Mouse (Mus musculus) heart, postnatal 14 days (tissue): ENCODE results near the gene Ptpdc1. TPM values are rescaled to one million over a fixed set of nuclear protein-coding genes. Genes with fewer than 3 reads are reported as not detected.

Experiments used
- DNase-seq, 2 experiments: peaks; one replicate each; pipeline ENCODE4 v3.0.0; 2021 to 2022
- intact Hi-C: fragments of 180-260 bp; cut with DNase I; formaldehyde crosslinking; loops from one replicate; pipeline ENCODE4 v1.15.1; 2025
- total RNA-seq, 2 experiments: library from RNA; stranded (reverse); gene quantifications; 2 replicates each; pipeline ENCODE4 v1.2.3; 2021

The Ptpdc1 gene
- total RNA-seq, 2 experiments from 2014 or later = 5.7 to 6.3 TPM

- intact Hi-C loops = loop anchor here (5.0 kb wide), 2 partner anchors 74 to 514 kb away; no protein-coding TSS in a partner anchor
- no peak for DNase-seq
These were observed 33.3 kb upstream of the Ptpdc1 start for GRCm38 (mm10) chr13:48658588-48659253.

DNA sequence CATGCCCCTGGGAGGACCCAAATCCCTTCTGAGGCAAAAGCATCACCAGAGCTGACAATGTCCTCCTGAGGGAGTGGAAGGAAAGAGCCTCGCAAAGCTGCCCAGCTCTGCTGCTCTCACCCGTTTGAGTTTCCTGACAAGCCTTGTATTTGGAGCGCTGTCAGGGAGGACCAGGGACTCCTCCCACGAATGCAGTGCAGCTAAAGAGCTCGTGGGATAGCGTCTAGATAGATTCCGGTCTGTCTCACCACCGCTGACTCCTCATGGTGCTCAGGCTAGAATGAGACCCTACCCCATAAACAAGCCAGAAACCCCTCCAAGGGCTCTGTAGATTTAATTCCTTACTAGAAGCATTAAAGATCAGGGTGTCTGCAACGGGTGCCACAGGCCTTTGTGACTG, 32.3 kb upstream of the Ptpdc1 start:
- DNase-seq = no peak
- intact Hi-C loops = loop anchor here (5.0 kb wide), 2 partner anchors 75 to 515 kb away; no protein-coding TSS in a partner anchor

DNA sequence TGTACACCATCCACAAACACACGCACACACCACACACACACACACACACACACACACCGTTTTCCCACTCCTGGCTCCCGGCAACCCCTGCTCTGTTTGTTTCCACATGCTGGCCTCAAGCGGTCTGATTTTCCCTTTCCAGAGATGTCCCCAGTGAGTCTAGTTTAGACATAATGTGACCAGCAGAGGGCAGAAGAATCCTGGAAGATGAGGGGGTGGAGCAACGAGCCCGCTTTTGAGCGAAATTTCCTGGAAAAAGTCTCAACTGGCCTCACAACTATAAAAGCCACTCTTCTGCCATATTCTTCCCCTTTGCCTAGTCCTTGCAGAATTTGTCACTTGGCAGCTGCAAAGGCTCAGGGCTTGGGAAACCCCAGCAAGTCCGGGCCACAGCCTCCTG, 30.2 kb upstream of the Ptpdc1 start:
- intact Hi-C loops = loop anchor here (1.0 to 5.0 kb wide), 4 partner anchors 77 to 517 kb away; no protein-coding TSS in a partner anchor
- peak; percentile 52 to 75 for DNase-seq

GRCm38 (mm10) chr13:48653788-48654770, 28.6 kb upstream of the Ptpdc1 start:
- peak; percentile 75 to 82 for DNase-seq
- intact Hi-C loops = loop anchor here (2.0 kb wide), 1 partner anchor 345 kb away; no protein-coding TSS in a partner anchor

DNA sequence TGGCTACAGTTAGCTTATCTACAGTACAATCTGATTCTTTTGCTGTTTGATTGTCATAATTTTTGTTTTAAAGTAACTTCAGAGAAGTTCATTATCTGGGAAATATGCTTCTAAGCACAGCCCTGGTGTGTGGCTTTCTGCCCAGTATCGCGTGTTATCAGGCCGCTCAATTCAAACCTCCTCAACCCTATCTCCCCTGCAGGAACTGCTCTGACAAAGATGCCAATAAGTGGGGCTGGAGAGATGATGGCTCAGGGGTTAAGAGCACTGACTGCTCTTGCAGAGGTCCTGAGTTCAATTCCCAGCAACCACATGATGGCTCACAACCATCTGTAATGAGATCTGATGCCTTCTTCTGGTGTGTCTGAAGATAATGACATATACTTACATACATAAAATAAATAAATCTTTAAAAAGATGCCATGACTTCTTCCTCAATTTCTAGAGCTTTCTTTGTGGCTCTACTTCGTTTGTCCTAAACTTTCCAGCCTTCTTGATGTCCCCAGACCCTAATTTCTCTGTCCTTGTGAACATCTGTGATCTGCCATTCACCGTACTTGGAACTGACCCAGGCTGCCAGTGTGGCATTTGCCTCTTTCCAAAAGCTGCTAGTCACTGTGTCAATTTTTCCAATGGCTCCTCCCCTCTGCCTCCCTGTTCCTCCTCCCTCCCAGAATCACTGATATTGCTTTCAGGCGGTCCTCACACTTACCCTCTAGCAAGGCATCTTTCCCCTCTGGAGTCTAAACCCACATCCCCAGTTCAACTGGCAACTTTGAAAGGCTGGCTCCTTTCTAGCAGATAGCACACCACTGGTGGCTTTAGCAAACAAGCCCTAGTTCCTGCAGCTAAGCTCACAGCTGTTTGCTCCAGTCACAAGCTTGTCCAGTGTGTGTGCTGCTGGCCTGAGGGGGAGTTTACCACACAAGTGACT, 25.9 kb upstream of the Ptpdc1 start:
- no peak for DNase-seq
- intact Hi-C loops = no loop called here

DNA sequence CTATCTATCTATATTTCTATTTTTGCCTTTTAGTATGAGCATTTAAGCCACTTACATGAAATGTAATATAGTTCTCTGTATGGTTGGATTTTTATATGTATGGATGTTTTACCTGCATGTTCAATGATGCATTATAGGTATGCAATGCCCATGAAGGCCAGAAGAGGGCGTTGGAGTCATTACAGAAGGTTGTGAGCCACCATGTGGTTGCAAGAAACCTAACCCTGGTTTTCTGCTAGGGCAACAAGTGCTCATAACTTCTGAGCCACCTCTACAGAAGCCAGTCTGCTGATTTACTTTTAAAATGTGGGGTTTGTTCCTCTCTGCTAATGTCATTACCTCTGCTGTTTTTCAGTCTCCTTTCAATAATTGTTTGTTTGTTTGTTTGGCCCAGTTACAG, 25.2 kb upstream of the Ptpdc1 start:
- DNase-seq = no peak
- intact Hi-C loops = no loop called here

DNA sequence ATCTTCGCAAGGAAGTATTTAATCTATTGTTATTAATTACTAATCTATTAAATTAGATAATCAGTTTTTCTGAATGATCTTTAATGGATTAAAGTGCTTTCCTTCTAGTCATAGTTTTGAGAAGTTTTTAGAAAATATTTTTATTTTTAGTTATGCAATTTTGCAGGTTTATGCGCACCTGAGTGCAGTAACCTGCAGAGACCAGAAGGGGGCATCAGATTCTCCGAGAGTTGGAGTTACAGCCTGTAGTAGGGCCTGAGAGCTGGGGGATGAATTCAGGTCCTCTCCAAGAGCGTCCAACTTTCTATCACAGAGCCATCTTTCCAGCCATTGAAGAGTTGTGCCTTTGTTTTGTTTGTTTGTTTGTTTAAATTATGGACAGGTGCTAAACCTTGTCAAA, 21.2 kb upstream of the Ptpdc1 start:
- no peak for DNase-seq
- intact Hi-C loops = no loop called here

DNA sequence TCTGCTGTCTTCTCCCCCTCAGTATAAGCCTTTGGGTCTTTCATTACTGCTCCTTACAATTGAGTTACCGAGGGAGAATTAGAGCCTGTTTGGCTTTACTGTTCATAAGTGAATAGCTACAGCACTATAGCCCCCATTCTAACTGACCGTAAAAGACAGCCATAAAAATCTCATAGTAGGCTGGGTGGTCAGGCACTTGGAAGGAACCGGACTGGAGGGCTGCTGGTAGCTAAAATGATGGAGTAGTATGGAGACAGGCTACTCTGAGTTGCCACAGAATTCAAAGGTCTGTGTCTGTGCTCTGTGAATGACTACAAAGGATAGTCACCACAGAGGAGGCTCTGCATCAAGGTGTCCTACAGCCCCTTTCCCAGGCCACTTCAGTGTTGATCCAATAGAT, 18.5 kb upstream of the Ptpdc1 start:
- DNase-seq = no peak
- intact Hi-C loops = no loop called here

DNA sequence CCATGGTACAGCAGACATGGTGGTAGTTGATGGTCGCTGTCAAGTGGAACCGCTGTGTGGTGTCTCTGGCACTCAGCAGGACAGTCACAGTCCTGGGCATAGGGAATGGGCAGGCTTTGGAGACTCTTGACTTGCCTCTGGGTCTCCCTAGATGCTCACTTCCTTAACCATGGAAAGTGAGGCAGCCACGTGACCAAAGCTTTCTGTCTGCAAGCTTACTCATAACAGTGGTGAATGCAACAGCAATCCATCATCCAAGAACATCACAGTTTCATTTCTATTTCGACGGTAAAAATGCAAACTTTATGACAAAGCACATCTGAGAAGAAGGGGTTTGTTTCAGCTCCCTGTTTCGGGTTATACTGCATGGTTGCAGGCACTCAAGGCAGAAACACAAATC, 17.6 kb upstream of the Ptpdc1 start:
- no peak for DNase-seq
- intact Hi-C loops = no loop called here

GRCm38 (mm10) chr13:48639570-48639969, 14.1 kb upstream of the Ptpdc1 start:
- peak; percentile 39 to 67 for DNase-seq
- intact Hi-C loops = loop anchor here (1.0 to 2.0 kb wide), 2 partner anchors 67 to 111 kb away; no protein-coding TSS in a partner anchor

DNA sequence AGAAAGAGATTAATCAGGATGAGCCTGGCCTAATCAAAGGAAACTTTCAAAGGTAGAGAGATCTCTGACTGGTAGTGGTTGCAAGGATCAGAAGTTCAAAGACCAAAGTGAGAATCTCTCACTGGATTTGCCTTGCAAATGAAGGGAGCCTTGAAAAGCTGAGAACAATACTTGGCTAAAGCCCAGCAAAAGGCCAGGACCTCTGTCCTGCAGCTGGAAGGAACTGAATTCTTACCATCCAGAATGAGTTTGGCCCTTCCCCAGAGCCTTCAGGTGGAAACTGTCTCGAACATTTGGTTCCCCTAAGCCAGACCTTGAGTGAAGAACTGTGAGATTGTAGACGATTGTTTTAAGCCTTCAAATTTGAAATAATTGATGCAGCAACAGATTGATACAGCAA, 12.2 kb upstream of the Ptpdc1 start:
- no peak for DNase-seq
- intact Hi-C loops = loop anchor here (2.0 kb wide), 1 partner anchor 65 kb away; no protein-coding TSS in a partner anchor

- no peak for DNase-seq
- intact Hi-C loops = no loop called here
These were observed 6.2 kb upstream of the Ptpdc1 start for GRCm38 (mm10) chr13:48631691-48632090.

GRCm38 (mm10) chr13:48624968-48625398, 481 bp downstream of the Ptpdc1 start:
- DNase-seq = no peak

DNA sequence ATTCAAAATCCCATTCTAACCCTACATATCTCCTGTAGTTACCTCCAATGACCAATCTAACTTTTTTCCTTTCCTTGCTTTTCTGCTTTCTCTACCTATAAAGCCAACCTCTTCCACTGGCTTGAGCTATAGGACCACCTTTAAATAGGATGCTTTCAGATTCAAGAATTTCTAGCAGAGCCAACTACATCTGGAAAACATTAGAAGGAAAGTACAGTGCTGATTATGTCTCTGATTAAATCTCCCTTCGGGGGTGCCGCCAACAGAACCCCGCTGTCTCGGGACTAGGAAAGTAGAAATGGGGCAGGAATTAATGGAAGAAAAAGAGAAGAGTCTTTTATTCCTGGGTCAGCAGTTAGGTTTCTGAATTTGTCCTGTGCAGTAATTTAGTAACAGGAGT, 6.6 kb downstream of the Ptpdc1 start:
- no peak for DNase-seq
- intact Hi-C loops = no loop called here

More at GRCm38 (mm10) chr13:48624968-48625398, 481 bp downstream of the Ptpdc1 start:
- intact Hi-C loops = loop anchor here (5.0 kb wide), 1 partner anchor 33 kb away; no protein-coding TSS in a partner anchor

DNA sequence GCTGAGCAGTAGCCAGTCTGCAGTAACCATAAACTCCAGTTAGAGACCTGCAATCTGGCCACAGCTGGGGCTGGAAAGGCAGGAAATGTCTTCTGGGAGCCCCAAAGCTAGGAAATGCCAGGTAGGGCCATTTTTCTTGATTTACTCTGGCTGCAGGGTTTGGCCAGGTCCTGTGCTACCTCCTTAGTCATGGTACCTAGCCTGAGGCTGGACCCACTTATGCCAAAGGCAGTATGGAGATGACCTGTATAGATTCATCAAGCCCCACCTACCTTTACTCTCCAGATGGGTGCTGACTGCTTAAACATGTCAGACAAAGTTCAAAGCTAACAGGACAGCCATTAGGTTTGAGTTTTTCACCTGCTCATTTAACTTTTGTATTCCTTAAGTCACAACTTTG, 7.7 kb downstream of the Ptpdc1 start:
- intact Hi-C loops = no loop called here
- no peak for DNase-seq

DNA sequence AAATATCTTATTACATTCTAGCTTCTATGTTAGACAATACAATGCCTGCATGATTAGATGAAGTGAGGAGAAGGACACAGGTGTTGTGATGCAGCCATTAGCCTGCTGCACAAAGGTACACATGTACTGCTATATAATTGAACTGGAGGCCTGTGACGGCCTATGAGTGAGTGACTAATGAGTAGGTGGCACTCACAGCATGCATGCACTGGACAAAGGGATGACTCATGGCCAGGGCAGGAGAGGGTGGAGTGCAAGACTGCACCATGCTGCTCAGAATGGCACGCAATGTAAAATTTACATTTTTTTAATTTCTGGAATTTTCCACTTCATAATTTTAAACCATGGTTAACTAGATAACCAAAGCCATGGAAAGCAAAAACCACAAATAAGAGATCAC, 10.9 kb downstream of the Ptpdc1 start:
- intact Hi-C loops = no loop called here
- DNase-seq = no peak

GRCm38 (mm10) chr13:48609106-48609505, 16.4 kb downstream of the Ptpdc1 start:
- DNase-seq = no peak
- intact Hi-C loops = no loop called here

- intact Hi-C loops = no loop called here
- peak in 1 of 2 experiments; percentile 14 for DNase-seq
These were observed 20.9 kb downstream of the Ptpdc1 start for GRCm38 (mm10) chr13:48604591-48604990.

- intact Hi-C loops = no loop called here
- no peak for DNase-seq
These were observed 22.2 kb downstream of the Ptpdc1 start for GRCm38 (mm10) chr13:48603296-48603695.

GRCm38 (mm10) chr13:48594605-48595004, 30.9 kb downstream of the Ptpdc1 start:
- DNase-seq = no peak
- intact Hi-C loops = loop anchor here (5.0 kb wide), 1 partner anchor 33 kb away; the partner anchor contains the start of gene Ptpdc1
